Mouse (Mus musculus): Measurements from ENCODE around the gene Tmem265. TPM values are rescaled to one million over a fixed set of nuclear protein-coding genes. Genes with fewer than 3 reads are reported as not detected.
A peak's percentile ranks its signal among the peaks of the same experiment; 100 is the strongest.

Gene Tmem265
- polyA plus RNA-seq, 1 experiment from 2014 or later, result 6.1 TPM

- no peak overlapping the region for H3K9ac ChIP-seq (replicated peaks; ENCODE audit: low read depth)
- DNase-seq (ENCODE audit: low spot score) (peak; percentile 79), ATAC-seq (peak; percentile 63)
- no peak for TF ChIP-seq EP300 (IDR thresholded peaks at IDR 0.05)
- TF ChIP-seq CTCF (IDR thresholded peaks at IDR 0.05), result 0 out of 2 replicates have a peak, but pooled peaks have one; percentile 19
- H3K4me1 ChIP-seq (ENCODE audit: insufficient read depth, low read depth, low read length), result no peaks in the 10 kb centered on the region
- H3K9me3 ChIP-seq (ENCODE audit: low read length), result no peaks in the 10 kb centered on the region
- H3K4me2 ChIP-seq (replicated peaks; ENCODE audit: low read depth, low read length), result no peak overlapping the region
- no peaks in the 10 kb centered on the region for H3K27me3 ChIP-seq (replicated peaks; ENCODE audit: insufficient read depth, low read length)
- WGBS, result 56% methylated on average over 6 of the region's 6 CpGs
- H3K27ac ChIP-seq (ENCODE audit: low read length), result no peak overlapping the region
- H3K4me3 ChIP-seq (ENCODE audit: low read depth, low read length), result no peak overlapping the region
- peaks cover 9% of the 10 kb centered on the region for H3K36me3 ChIP-seq (ENCODE audit: insufficient read depth, low read length)
These were observed 3.4 kb downstream of the Tmem265 start for GRCm38 (mm10) chr7:127564381-127565150.

DNA sequence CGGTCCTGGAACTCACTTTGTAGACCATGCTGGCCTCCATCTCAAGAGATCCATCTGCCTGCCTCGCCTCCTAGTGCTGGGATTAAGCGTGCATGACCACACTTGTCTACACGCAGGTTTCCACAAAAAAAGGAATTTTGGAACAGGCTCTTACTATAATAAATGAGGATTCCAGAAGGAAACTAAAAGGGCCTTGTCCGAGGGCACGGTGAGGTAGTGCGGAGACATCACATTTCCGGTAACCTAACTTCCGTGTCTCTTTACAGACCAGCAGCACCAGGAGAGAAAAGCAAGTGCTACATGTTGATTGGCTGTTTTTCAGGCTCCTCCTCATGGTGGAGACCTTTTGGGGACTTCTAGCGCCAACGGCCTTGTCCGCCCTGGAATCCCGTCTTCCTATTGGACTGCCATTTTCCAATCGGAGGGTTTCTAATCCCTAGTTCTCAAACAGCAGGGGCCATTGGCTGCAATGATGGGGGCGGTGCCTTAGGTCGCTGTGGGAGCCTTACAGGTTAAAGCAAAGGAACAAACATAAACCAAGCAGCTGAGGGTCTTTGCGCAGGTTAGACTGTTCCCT is 11.8 kb downstream of the Tmem265 start, which contains the start of gene Phkg2:
Phkg2 (plus strand) TSS at position 446 of the 577 bp plus-strand sequence.
- H3K9me3 ChIP-seq (ENCODE audit: low read length), result no peaks in the 10 kb centered on the region
- peak; percentile 99 for ATAC-seq
- peak within 1 kb of the TSS; percentile 68 for H3K4me3 ChIP-seq (ENCODE audit: low read depth, low read length)
- peak; percentile 100 for DNase-seq (ENCODE audit: low spot score)
- peak within 1 kb of the TSS; percentile 93 for H3K4me2 ChIP-seq (replicated peaks; ENCODE audit: low read depth, low read length)
- no peaks in the 10 kb centered on the region for H3K36me3 ChIP-seq (ENCODE audit: insufficient read depth, low read length)
- WGBS, result 0% methylated on average over 17 of the region's 17 CpGs
- H3K9ac ChIP-seq (replicated peaks; ENCODE audit: low read depth), result peak within 1 kb of the TSS; percentile 69
- no peak for TF ChIP-seq EP300 (IDR thresholded peaks at IDR 0.05)
- no peaks in the 10 kb centered on the region for H3K27me3 ChIP-seq (replicated peaks; ENCODE audit: insufficient read depth, low read length)
- H3K4me1 ChIP-seq (ENCODE audit: insufficient read depth, low read depth, low read length), result peaks cover 10% of the 10 kb centered on the region; the same call in 1 of the 2 replicates
- H3K27ac ChIP-seq (ENCODE audit: low read length), result peak within 1 kb of the TSS; percentile 84

DNA sequence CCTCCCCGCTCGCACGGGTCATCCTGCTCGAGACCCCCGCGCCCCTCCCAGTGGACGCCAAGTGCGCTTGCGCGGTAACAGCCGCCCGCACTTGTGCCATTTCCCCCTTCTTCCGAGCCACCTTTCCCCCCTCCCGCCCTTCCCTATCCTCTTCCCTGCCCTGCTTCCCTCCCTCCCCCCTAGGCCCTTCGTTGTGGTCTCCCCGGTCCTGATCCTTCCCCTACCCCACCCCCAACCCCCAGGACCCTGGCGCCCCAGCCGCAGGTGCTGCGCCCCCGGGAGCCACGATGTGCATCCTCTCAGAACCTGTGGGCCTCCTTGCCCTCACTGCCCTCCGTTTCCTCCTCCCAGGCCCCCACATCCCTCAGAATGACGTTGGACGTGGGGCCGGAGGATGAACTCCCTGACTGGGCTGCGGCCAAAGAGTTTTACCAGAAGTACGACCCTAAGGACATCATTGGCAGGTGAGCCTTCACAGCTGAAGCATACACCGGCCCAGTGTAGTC is 12.4 kb downstream of the Tmem265 start:
- Histone ChIP-seq H3K9me3 (ENCODE audit: low read length) (no peaks in the 10 kb centered on the region), H3K4me3 (ENCODE audit: low read depth, low read length) (peak overlapping the region; percentile 68), H3K4me1 (ENCODE audit: insufficient read depth, low read depth, low read length) (peaks cover 10% of the 10 kb centered on the region; the same call in 1 of the 2 replicates), H3K9ac (replicated peaks; ENCODE audit: low read depth) (peak overlapping the region; percentile 69), H3K27ac (ENCODE audit: low read length) (peak overlapping the region; percentile 54; the same call in 1 of the 2 replicates), H3K27me3 (replicated peaks; ENCODE audit: insufficient read depth, low read length) (no peaks in the 10 kb centered on the region), H3K36me3 (ENCODE audit: insufficient read depth, low read length) (no peaks in the 10 kb centered on the region), H3K4me2 (replicated peaks; ENCODE audit: low read depth, low read length) (peak overlapping the region; percentile 93)
- TF ChIP-seq CTCF (IDR thresholded peaks at IDR 0.05) (no peak; the same call in 1 of the 2 replicates), EP300 (IDR thresholded peaks at IDR 0.05) (no peak)
- WGBS, result under 1% methylated on average over 14 of the region's 28 CpGs
- DNase-seq (ENCODE audit: low spot score), result peak; percentile 13
- ATAC-seq, result peak; percentile 25

GRCm38 (mm10) chr7:127574115-127574514 is 12.9 kb downstream of the Tmem265 start:
- no peak overlapping the region for H3K27ac ChIP-seq (ENCODE audit: low read length)

GRCm38 (mm10) chr7:127583260-127583659 is 22.1 kb downstream of the Tmem265 start:
- WGBS, result 95% methylated on average over 6 of the region's 6 CpGs
- Histone ChIP-seq H3K27me3 (replicated peaks; ENCODE audit: insufficient read depth, low read length) (no peaks in the 10 kb centered on the region), H3K4me1 (ENCODE audit: insufficient read depth, low read depth, low read length) (peaks cover 7% of the 10 kb centered on the region; the same call in 1 of the 2 replicates), H3K4me3 (ENCODE audit: low read depth, low read length) (no peak overlapping the region), H3K4me2 (replicated peaks; ENCODE audit: low read depth, low read length) (no peak overlapping the region), H3K9ac (replicated peaks; ENCODE audit: low read depth) (no peak overlapping the region), H3K27ac (ENCODE audit: low read length) (no peak overlapping the region), H3K9me3 (ENCODE audit: low read length) (no peaks in the 10 kb centered on the region), H3K36me3 (ENCODE audit: insufficient read depth, low read length) (peaks cover 35% of the 10 kb centered on the region; the same call in 1 of the 2 replicates)
- no peak for ATAC-seq
- DNase-seq (ENCODE audit: low spot score), result no peak
- TF ChIP-seq EP300 (IDR thresholded peaks at IDR 0.05), result no peak
- no peak for TF ChIP-seq CTCF (IDR thresholded peaks at IDR 0.05)

More at GRCm38 (mm10) chr7:127574115-127574514, 12.9 kb downstream of the Tmem265 start:
- 16% methylated on average over 7 of the region's 7 CpGs for WGBS
- TF ChIP-seq CTCF (IDR thresholded peaks at IDR 0.05) (no peak), EP300 (IDR thresholded peaks at IDR 0.05) (no peak)
- Histone ChIP-seq H3K4me3 (ENCODE audit: low read depth, low read length) (peak overlapping the region; percentile 68), H3K27me3 (replicated peaks; ENCODE audit: insufficient read depth, low read length) (no peaks in the 10 kb centered on the region), H3K4me1 (ENCODE audit: insufficient read depth, low read depth, low read length) (peaks cover 10% of the 10 kb centered on the region; the same call in 1 of the 2 replicates), H3K36me3 (ENCODE audit: insufficient read depth, low read length) (no peaks in the 10 kb centered on the region), H3K9ac (replicated peaks; ENCODE audit: low read depth) (peak overlapping the region; percentile 69; the same call in 1 of the 2 replicates), H3K9me3 (ENCODE audit: low read length) (no peaks in the 10 kb centered on the region), H3K4me2 (replicated peaks; ENCODE audit: low read depth, low read length) (peak overlapping the region; percentile 93)
- DNase-seq (ENCODE audit: low spot score) (no peak), ATAC-seq (no peak)

DNA sequence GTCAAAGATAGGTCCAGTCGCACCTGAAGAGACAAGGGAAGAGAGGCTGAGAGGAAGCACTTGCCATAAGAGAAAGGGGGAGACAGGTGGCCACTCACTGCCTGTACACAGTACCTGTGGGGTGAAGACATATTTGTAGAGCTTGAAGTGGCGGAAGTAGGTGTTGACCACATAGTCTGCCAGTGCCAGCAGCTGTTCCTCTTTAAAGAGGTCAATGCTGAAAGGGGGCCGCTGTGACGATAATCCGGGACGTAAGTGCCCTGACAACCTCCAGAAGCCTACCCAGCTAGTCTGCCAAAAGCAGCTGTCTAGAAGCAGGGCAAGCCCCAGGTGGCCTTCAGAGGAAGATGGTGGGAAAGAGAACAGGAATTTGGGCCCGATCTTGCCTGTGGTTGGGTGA is 23.8 kb downstream of the Tmem265 start:
- Histone ChIP-seq H3K9me3 (ENCODE audit: low read length) (no peaks in the 10 kb centered on the region), H3K4me1 (ENCODE audit: insufficient read depth, low read depth, low read length) (peaks cover 14% of the 10 kb centered on the region; the same call in 1 of the 2 replicates), H3K27me3 (replicated peaks; ENCODE audit: insufficient read depth, low read length) (no peaks in the 10 kb centered on the region), H3K36me3 (ENCODE audit: insufficient read depth, low read length) (peaks cover 33% of the 10 kb centered on the region; the same call in 1 of the 2 replicates), H3K4me3 (ENCODE audit: low read depth, low read length) (no peak overlapping the region), H3K9ac (replicated peaks; ENCODE audit: low read depth) (no peak overlapping the region), H3K27ac (ENCODE audit: low read length) (no peak overlapping the region; the same call in 1 of the 2 replicates), H3K4me2 (replicated peaks; ENCODE audit: low read depth, low read length) (no peak overlapping the region)
- no peak for TF ChIP-seq EP300 (IDR thresholded peaks at IDR 0.05)
- no peak for TF ChIP-seq CTCF (IDR thresholded peaks at IDR 0.05)
- no peak for ATAC-seq
- 76% methylated on average over 7 of the region's 7 CpGs for WGBS
- peak; percentile 41 for DNase-seq (ENCODE audit: low spot score)
